Mouse (Mus musculus): ENCODE results near the gene Klhl8. TPM values are rescaled to one million over a fixed set of nuclear protein-coding genes. Genes with fewer than 3 reads are reported as not detected.

Klhl8 gene
- total and polyA plus RNA-seq, 2 experiments from 2014 or later, result 47.3 to 51.2 TPM

- no peaks in the 10 kb centered on the region for H3K27me3 ChIP-seq (ENCODE audit: insufficient read depth, low read length)
- no peaks in the 10 kb centered on the region for H3K9me3 ChIP-seq (ENCODE audit: low read length)
- no peak overlapping the region for H3K4me3 ChIP-seq (ENCODE audit: low read depth, low read length)
- TF ChIP-seq CTCF (IDR thresholded peaks at IDR 0.05; ENCODE audit: low read depth), result no peak
- ATAC-seq (no peak), DNase-seq (no peak)
- H3K9ac ChIP-seq, result no peak overlapping the region
- no peaks in the 10 kb centered on the region for H3K4me1 ChIP-seq (ENCODE audit: insufficient read depth)
- WGBS, result 87% methylated on average over 12 of the region's 12 CpGs
- no peak overlapping the region for H3K4me2 ChIP-seq (ENCODE audit: low read depth)
- H3K36me3 ChIP-seq (ENCODE audit: insufficient read depth), result no peaks in the 10 kb centered on the region
- H3K27ac ChIP-seq (ENCODE audit: low read depth, low read length), result no peak overlapping the region
Measured at GRCm38 (mm10) chr5:103813997-103814542, 97.0 kb downstream of the Klhl8 start.

GRCm38 (mm10) chr5:103813291-103813690 is 97.8 kb downstream of the Klhl8 start:
- Histone ChIP-seq H3K36me3 (ENCODE audit: insufficient read depth) (no peaks in the 10 kb centered on the region), H3K4me3 (ENCODE audit: low read depth, low read length) (no peak overlapping the region), H3K27ac (ENCODE audit: low read depth, low read length) (no peak overlapping the region), H3K4me2 (ENCODE audit: low read depth) (no peak overlapping the region), H3K27me3 (ENCODE audit: insufficient read depth, low read length) (no peaks in the 10 kb centered on the region), H3K9me3 (ENCODE audit: low read length) (no peaks in the 10 kb centered on the region), H3K4me1 (ENCODE audit: insufficient read depth) (no peaks in the 10 kb centered on the region), H3K9ac (no peak overlapping the region)
- DNase-seq, result no peak
- ATAC-seq, result no peak
- WGBS, result 71% methylated on average over 5 of the region's 5 CpGs
- no peak for TF ChIP-seq CTCF (IDR thresholded peaks at IDR 0.05; ENCODE audit: low read depth)

Other genes starting within 250 kb of the Klhl8 start
- gene Aff1, start 218.9 kb downstream of the Klhl8 start, total RNA-seq (2014; rRNA removed), result 2.4 and 4.0 TPM in 2 replicates
- 0.88 and 1.0 TPM in 2 replicates for gene Aff1, start 218.9 kb downstream of the Klhl8 start, polyA plus RNA-seq (2015; fragmentation: Nextera tagmentation; extraction: Ambion mirVana)
- not detected in 2 replicates for gene Hsd17b13, start 66.2 kb upstream of the Klhl8 start, total RNA-seq (2014; rRNA removed)
- 0.16 and 0.21 TPM in 2 replicates for gene Hsd17b13, start 66.2 kb upstream of the Klhl8 start, polyA plus RNA-seq (2015; fragmentation: Nextera tagmentation; extraction: Ambion mirVana)
- gene Hsd17b11, start 110.7 kb upstream of the Klhl8 start, total RNA-seq (2014; rRNA removed), result 10.9 and 15.8 TPM in 2 replicates
- gene Hsd17b11, start 110.7 kb upstream of the Klhl8 start, polyA plus RNA-seq (2015; fragmentation: Nextera tagmentation; extraction: Ambion mirVana), result 3.2 and 4.6 TPM in 2 replicates
- 50.3 and 55.3 TPM in 2 replicates for gene Nudt9, start 135.0 kb upstream of the Klhl8 start, total RNA-seq (2014; rRNA removed)
- 72.4 and 73.8 TPM in 2 replicates for gene Nudt9, start 135.0 kb upstream of the Klhl8 start, polyA plus RNA-seq (2015; fragmentation: Nextera tagmentation; extraction: Ambion mirVana)
- gene Gm17660, start 166.3 kb upstream of the Klhl8 start, total RNA-seq (2014; rRNA removed), result not detected in 2 replicates
- gene Gm17660, start 166.3 kb upstream of the Klhl8 start, polyA plus RNA-seq (2015; fragmentation: Nextera tagmentation; extraction: Ambion mirVana), result 0.52 and 1.1 TPM in 2 replicates
- 342 and 344 TPM in 2 replicates for gene Sparcl1, start 202.5 kb upstream of the Klhl8 start, total RNA-seq (2014; rRNA removed)
- 239 and 282 TPM in 2 replicates for gene Sparcl1, start 202.5 kb upstream of the Klhl8 start, polyA plus RNA-seq (2015; fragmentation: Nextera tagmentation; extraction: Ambion mirVana)

Data from forebrain, postnatal 0 days (tissue).